Comparison of ENCODE assay signal across 8 mouse cellular contexts in the genomic region with DNA sequence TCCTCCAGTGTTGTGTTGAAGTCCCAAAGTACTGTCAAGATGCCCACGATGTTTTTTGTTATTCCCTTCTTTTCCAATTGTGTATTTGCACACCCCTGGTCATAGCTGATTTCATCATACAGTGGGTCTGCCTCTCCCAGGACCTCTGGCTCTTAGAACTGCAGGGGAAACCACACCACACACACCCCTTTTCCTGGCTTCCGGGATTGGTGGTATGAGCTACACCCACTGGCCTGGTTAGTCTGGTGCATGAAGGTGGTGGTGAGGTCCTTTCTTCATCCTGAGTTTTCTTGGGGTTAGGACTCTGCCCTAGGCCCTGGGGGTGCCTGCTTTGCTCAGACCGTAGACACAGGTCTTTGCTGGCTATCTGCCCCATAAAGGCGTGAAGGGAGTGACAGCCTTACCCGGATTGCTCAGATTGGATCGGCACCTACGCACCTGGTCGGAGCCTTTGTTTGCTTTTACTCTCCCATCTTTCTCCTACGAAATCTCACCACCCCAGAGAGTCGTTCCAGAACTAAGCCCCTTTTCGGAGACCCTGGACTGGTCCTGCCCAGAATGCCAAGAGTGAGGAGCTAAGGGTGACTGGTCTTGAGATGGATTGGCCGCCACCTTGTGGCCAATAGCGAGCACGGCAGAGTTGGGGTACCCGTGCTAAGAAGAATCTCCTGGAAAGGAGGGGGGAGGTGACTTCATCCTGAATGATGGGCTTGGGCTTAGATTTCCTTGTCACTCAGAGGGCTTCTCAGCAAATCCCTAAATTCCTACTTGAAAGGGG. TPM values are rescaled to one million over a fixed set of nuclear protein-coding genes. Genes with fewer than 3 reads are reported as not detected.
DNase-seq lines count a peak whose midpoint lies in the region; ATAC-seq lines count a peak whose summit lies in the region.

No protein-coding gene starts in this region.

- no peak overlapping the region for H3K4me3 ChIP-seq in midbrain, embryonic 14.5 days (replicated peaks; ENCODE audit: low read depth, low read length)
- H3K4me3 ChIP-seq in midbrain, embryonic 16.5 days (ENCODE audit: low read depth, low read length), result no peak overlapping the region

- H3K27ac ChIP-seq in midbrain, embryonic 14.5 days (replicated peaks; ENCODE audit: low read depth, low read length), result no peak overlapping the region
- H3K27ac ChIP-seq in midbrain, embryonic 16.5 days (ENCODE audit: low read length), result no peak overlapping the region

- no peaks in the 10 kb centered on the region for H3K36me3 ChIP-seq in midbrain, embryonic 14.5 days (ENCODE audit: control insufficient read depth, insufficient read depth, low read length)
- no peaks in the 10 kb centered on the region for H3K36me3 ChIP-seq in midbrain, embryonic 16.5 days (ENCODE audit: control insufficient read depth, insufficient read depth, low read length)

- no peaks in the 10 kb centered on the region for H3K9me3 ChIP-seq in midbrain, embryonic 14.5 days (ENCODE audit: control insufficient read depth, low read length)
- no peaks in the 10 kb centered on the region for H3K9me3 ChIP-seq in midbrain, embryonic 16.5 days (replicated peaks; ENCODE audit: control insufficient read depth, low read length, poor library complexity, severe bottlenecking)

- no peak overlapping the region for H3K9ac ChIP-seq in midbrain, embryonic 14.5 days (replicated peaks; ENCODE audit: low read length)
- no peak overlapping the region for H3K9ac ChIP-seq in midbrain, embryonic 16.5 days (ENCODE audit: low read depth, low read length)

- WGBS in midbrain, embryonic 14.5 days, result 27% methylated on average over 15 of the region's 15 CpGs
- 30% methylated on average over 15 of the region's 15 CpGs for WGBS in midbrain, embryonic 16.5 days

- no peaks in the 10 kb centered on the region; the same call in 1 of the 2 replicates for H3K27me3 ChIP-seq in midbrain, embryonic 14.5 days (ENCODE audit: control insufficient read depth, insufficient read depth, low read length)
- H3K27me3 ChIP-seq in midbrain, embryonic 16.5 days (ENCODE audit: control insufficient read depth, insufficient read depth, low read depth, low read length), result no peaks in the 10 kb centered on the region

- H3K4me2 ChIP-seq in midbrain, embryonic 14.5 days (ENCODE audit: low read length), result no peak overlapping the region
- H3K4me2 ChIP-seq in midbrain, embryonic 16.5 days (ENCODE audit: low read length), result no peak overlapping the region

- intact Hi-C loops in left cerebral cortex, postnatal 36 days (cut with DNase I), result loop anchor here (10.0 kb wide), 1 partner anchor 565 kb away; no protein-coding TSS in a partner anchor

- ATAC-seq in midbrain, embryonic 14.5 days (ENCODE audit: low FRiP score, low TSS enrichment), result no peak
- no peak for ATAC-seq in midbrain, embryonic 16.5 days
- ATAC-seq in hematopoietic stem cell, adult 5-6 weeks (replicated peaks in 1 of 2; ENCODE audit: insufficient read depth in 1 of 2, low FRiP score in 2 of 2, low TSS enrichment in 1 of 2, low read depth in 1 of 2, poor library complexity in 2 of 2, severe bottlenecking in 2 of 2), result peak; percentile 49 to 59; a peak in 3 of 4 replicates

- peak; percentile 88 for DNase-seq in midbrain, embryonic 14.5 days
- peak; percentile 67 for DNase-seq in adipocyte (ENCODE audit: low spot score)
- DNase-seq in embryo, embryonic 10 days (ENCODE audit: low spot score), result peak; percentile 92
- DNase-seq in left cerebral cortex, postnatal 36 days (ENCODE audit: low spot score in 2 of 2), result peak; percentile 62 to 66
- DNase-seq in naive thymus-derived CD4-positive, alpha-beta T cell, adult 2 months (ENCODE audit: low read depth), result peak; percentile 70
- DNase-seq in urinary bladder, postnatal 36 days (ENCODE audit: low spot score in 2 of 2), result peak; percentile 37 to 44

- peaks cover 28% of the 10 kb centered on the region for H3K4me1 ChIP-seq in midbrain, embryonic 14.5 days (ENCODE audit: control insufficient read depth, insufficient read depth, low read length)
- peaks cover 34% of the 10 kb centered on the region for H3K4me1 ChIP-seq in midbrain, embryonic 16.5 days (ENCODE audit: control insufficient read depth, insufficient read depth, low read length)

RNA-seq across cellular contexts. Expression of gene Calcoco1, which starts 17.7 kb away (rescaled TPM):
- polyA plus RNA-seq in midbrain, embryonic 14.5 days (2014; fragmentation: Nextera tagmentation; extraction: Ambion mirVana), result 30.6 and 36.5 TPM in 2 replicates
- polyA plus RNA-seq in midbrain, embryonic 16.5 days (2015; fragmentation: Nextera tagmentation; extraction: Ambion mirVana), result 38.3 and 38.7 TPM in 2 replicates
- 26.4 and 36.5 TPM in 2 replicates for total RNA-seq in hematopoietic stem cell, adult 5-6 weeks (2017)
- total RNA-seq in left cerebral cortex, postnatal 36 days (2021), result 10 to 100 TPM; 70.8 to 82.0 TPM

Comparison
In these comparisons a context has a peak if more than half of its experiments do, and no peak if none do; other contexts are left out.
1. ATAC-seq: peak in hematopoietic stem cell, adult 5-6 weeks (2 of 2); none in midbrain, embryonic 14.5 days (single experiment) and midbrain, embryonic 16.5 days (single experiment).
2. DNase-seq: peak in every context shown above with its lines; median percentile 92 in embryo, embryonic 10 days; 88 in midbrain, embryonic 14.5 days; 70 in naive thymus-derived CD4-positive, alpha-beta T cell, adult 2 months; 67 in adipocyte; 64 in left cerebral cortex, postnatal 36 days; 40 in urinary bladder, postnatal 36 days.